Mouse (Mus musculus) liver, postnatal 0 days (tissue): ENCODE data around the gene Slirp.

ENCODE experiments used
- CTCF ChIP-seq: sonication (generic); IDR thresholded peaks from 2 replicates; pipeline ENCODE4 v1.5.1; 2016; ENCODE audit warnings: antibody characterized with exemption, low read depth
- EP300 ChIP-seq: IDR thresholded peaks from 2 replicates; pipeline ENCODE4 v1.6.1; 2016; ENCODE audit warnings: antibody characterized with exemption, low read depth, mild to moderate bottlenecking

- TF ChIP-seq CTCF, result no peak
- no peak for TF ChIP-seq EP300
Observed at GRCm38 (mm10) chr12:87397811-87398417, 45.8 kb upstream of the Slirp start.
